Mouse (Mus musculus) kidney, adult 2 months (tissue): Measurements from ENCODE around the gene Nme1.

Experiments
- CTCF ChIP-seq: fragments of 200-500 bp; conservative IDR thresholded peaks from 2 replicates; pipeline ENCODE4 v1.5.1; 2011; ENCODE audit warnings: low read depth, mild to moderate bottlenecking, control low read depth, low read length, moderate library complexity, mixed read lengths; ENCODE audit not compliant: insufficient read depth, insufficient read length
- POLR2A ChIP-seq: fragments of 200-500 bp; IDR thresholded peaks from one replicate; pipeline ENCODE4 v1.6.1; 2011; ENCODE audit warnings: low read depth, low read length, control low read depth

- no peak for TF ChIP-seq POLR2A
- TF ChIP-seq CTCF, result no peak
Observed at GRCm38 (mm10) chr11:93969171-93969570, 850 bp upstream of the Nme1 start.
